Mouse (Mus musculus): ENCODE data around the gene Sept9. TPM values are rescaled to one million over a fixed set of nuclear protein-coding genes. Genes with fewer than 3 reads are reported as not detected.

Sept9 gene
- polyA plus RNA-seq, 1 experiment from 2014 or later = 123 TPM

DNA sequence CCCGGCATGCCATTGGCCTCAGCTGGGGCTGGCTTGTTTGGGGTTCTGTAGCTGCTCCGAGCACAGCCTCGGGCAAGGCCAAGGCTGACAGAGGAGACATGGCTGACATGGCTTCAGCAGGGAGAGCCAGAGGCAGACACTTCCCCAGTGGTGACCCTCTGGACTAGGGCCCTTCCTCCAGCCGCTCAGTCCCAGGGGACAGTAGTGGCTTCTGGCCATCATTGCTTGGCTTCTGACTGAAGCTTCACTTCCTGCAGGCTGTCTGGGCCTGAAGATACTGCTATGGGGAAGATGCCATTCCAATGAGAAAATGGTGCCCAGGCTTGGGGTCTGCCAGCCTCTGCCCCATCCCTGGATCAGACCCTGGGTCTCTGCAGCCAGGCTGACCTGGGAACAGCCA is 154.6 kb downstream of the Sept9 start:
- peaks cover 20% of the 10 kb centered on the region for H3K4me1 ChIP-seq (ENCODE audit: insufficient read depth, low read length)
- H3K9ac ChIP-seq (replicated peaks; ENCODE audit: low read length) = no peak overlapping the region
- no peak overlapping the region for H3K27ac ChIP-seq (ENCODE audit: low read length)
- 85% methylated on average over 4 of the region's 4 CpGs for WGBS
- no peak overlapping the region for H3K4me3 ChIP-seq (ENCODE audit: low read length)
- H3K4me2 ChIP-seq (replicated peaks; ENCODE audit: low read depth, low read length) = no peak overlapping the region
- no peaks in the 10 kb centered on the region for H3K9me3 ChIP-seq (ENCODE audit: low read length)
- H3K27me3 ChIP-seq (ENCODE audit: insufficient read depth, low read length) = no peaks in the 10 kb centered on the region
- peaks cover 63% of the 10 kb centered on the region for H3K36me3 ChIP-seq (ENCODE audit: insufficient read depth, low read length)
- ATAC-seq (ENCODE audit: low FRiP score, low TSS enrichment) = no peak

DNA sequence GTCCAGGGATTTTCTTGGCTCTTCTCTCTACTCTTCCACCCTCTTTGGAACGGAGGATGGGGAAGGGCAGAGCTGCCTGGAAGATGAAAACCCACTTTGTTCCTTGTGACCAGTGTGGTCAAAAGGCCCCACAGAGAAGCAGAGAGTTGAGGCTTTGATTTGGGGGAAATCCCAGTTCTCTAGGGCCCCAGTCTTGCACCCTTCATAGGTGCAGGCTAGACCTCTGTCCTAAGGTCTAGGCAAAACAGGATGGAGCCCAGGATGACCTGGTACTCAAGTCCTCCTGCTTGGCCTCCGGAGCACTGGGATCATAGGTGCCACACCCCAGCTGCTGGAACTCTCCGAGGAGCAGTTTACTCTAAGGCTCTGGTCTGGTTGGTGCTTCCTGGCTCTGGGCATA is 157.5 kb downstream of the Sept9 start:
- WGBS = 75% methylated on average over 3 of the region's 3 CpGs
- Histone ChIP-seq H3K9ac (replicated peaks; ENCODE audit: low read length) (no peak overlapping the region), H3K4me2 (replicated peaks; ENCODE audit: low read depth, low read length) (no peak overlapping the region), H3K27ac (ENCODE audit: low read length) (no peak overlapping the region), H3K27me3 (ENCODE audit: insufficient read depth, low read length) (no peaks in the 10 kb centered on the region), H3K4me3 (ENCODE audit: low read length) (no peak overlapping the region), H3K4me1 (ENCODE audit: insufficient read depth, low read length) (no peaks in the 10 kb centered on the region), H3K9me3 (ENCODE audit: low read length) (no peaks in the 10 kb centered on the region), H3K36me3 (ENCODE audit: insufficient read depth, low read length) (peaks cover 77% of the 10 kb centered on the region)
- no peak for ATAC-seq (ENCODE audit: low FRiP score, low TSS enrichment)

DNA sequence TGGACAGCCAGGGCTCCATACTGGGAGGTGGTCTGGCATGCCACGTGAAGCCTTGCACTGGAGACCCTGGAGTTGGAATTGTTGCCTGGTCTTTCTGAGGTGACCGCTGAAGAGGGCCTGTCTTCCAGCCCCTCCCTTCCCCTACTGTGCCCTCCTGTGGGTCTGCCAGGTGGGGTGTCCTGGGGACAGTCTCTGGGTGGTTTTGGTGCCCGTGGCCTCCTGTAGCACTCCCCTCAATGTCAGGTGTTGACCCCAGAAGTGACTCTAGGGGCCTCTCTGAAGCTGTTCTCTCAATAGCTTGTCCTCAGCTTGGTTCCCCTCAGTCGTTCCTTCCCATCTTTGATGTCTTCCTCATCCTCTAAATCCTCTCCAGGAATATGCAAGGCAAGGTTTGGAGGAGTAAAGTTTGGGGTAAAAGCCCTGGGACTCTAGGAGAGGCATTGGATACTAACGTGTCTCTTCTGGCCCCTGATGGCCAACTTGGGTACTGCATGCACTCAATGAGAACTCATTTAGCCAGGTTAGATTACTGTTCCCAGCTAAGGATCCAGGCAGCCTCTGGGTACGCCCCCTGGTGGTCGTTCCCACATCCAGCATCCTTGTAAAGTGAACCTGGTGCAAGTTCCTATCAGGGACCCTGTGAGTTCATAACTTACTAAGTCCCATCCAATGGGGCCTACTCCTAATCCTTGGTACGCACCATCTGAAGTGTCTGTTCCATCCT is 158.6 kb downstream of the Sept9 start:
- Histone ChIP-seq H3K4me1 (ENCODE audit: insufficient read depth, low read length) (no peaks in the 10 kb centered on the region), H3K4me3 (ENCODE audit: low read length) (no peak overlapping the region), H3K27ac (ENCODE audit: low read length) (no peak overlapping the region), H3K4me2 (replicated peaks; ENCODE audit: low read depth, low read length) (no peak overlapping the region), H3K9ac (replicated peaks; ENCODE audit: low read length) (no peak overlapping the region), H3K27me3 (ENCODE audit: insufficient read depth, low read length) (no peaks in the 10 kb centered on the region), H3K9me3 (ENCODE audit: low read length) (no peaks in the 10 kb centered on the region), H3K36me3 (ENCODE audit: insufficient read depth, low read length) (peaks cover 73% of the 10 kb centered on the region)
- WGBS = 39% methylated on average over 8 of the region's 8 CpGs
- ATAC-seq (ENCODE audit: low FRiP score, low TSS enrichment) = peak; percentile 49

DNA sequence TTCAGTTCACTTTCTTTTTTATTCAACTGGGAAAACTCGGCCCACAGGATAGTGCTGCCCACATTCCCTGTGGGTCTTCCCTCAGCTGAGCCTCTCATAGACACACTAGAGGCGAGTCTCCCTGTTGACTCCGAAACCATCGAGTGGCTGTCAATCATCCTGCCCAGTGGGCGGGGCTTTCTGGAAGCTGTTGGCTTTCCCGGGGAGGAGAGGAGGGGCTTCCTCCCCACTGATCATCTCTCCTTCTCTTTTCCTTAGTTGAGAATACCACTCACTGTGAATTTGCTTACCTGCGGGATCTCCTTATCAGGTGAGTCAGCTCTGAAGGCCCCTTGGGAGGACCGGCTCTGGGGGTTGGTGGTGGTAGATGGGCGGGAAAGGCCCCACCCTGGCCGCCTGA is 159.7 kb downstream of the Sept9 start:
- ATAC-seq (ENCODE audit: low FRiP score, low TSS enrichment) = no peak
- Histone ChIP-seq H3K4me2 (replicated peaks; ENCODE audit: low read depth, low read length) (no peak overlapping the region), H3K4me1 (ENCODE audit: insufficient read depth, low read length) (no peaks in the 10 kb centered on the region), H3K27ac (ENCODE audit: low read length) (no peak overlapping the region), H3K27me3 (ENCODE audit: insufficient read depth, low read length) (no peaks in the 10 kb centered on the region), H3K36me3 (ENCODE audit: insufficient read depth, low read length) (peaks cover 65% of the 10 kb centered on the region), H3K4me3 (ENCODE audit: low read length) (no peak overlapping the region), H3K9ac (replicated peaks; ENCODE audit: low read length) (no peak overlapping the region), H3K9me3 (ENCODE audit: low read length) (no peaks in the 10 kb centered on the region)
- 88% methylated on average over 10 of the region's 10 CpGs for WGBS

DNA sequence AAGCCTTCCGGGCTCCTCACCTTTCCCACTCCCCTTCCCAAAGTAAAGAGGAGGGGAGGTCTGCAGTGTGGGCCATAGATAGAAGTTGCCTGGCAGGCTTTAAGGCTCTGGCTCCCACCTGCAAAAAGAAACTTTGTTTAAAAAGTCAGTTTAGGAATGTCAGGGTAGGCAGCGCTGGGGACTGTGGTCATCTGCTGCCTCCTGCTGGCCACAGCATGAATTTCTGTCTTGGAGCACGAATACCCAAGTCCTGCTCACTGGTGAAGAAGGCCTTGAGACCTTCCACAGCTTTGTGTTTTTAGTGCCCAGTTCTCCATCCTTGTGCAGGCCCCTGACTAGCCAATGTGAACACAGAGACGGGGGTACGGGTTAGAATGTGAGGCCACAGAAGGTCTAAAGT is 160.4 kb downstream of the Sept9 start:
- H3K9ac ChIP-seq (replicated peaks; ENCODE audit: low read length) = no peak overlapping the region
- no peaks in the 10 kb centered on the region for H3K4me1 ChIP-seq (ENCODE audit: insufficient read depth, low read length)
- 80% methylated on average over 5 of the region's 5 CpGs for WGBS
- H3K9me3 ChIP-seq (ENCODE audit: low read length) = no peaks in the 10 kb centered on the region
- H3K4me2 ChIP-seq (replicated peaks; ENCODE audit: low read depth, low read length) = no peak overlapping the region
- no peaks in the 10 kb centered on the region for H3K27me3 ChIP-seq (ENCODE audit: insufficient read depth, low read length)
- H3K4me3 ChIP-seq (ENCODE audit: low read length) = no peak overlapping the region
- H3K27ac ChIP-seq (ENCODE audit: low read length) = no peak overlapping the region
- H3K36me3 ChIP-seq (ENCODE audit: insufficient read depth, low read length) = peaks cover 58% of the 10 kb centered on the region
- ATAC-seq (ENCODE audit: low FRiP score, low TSS enrichment) = no peak

DNA sequence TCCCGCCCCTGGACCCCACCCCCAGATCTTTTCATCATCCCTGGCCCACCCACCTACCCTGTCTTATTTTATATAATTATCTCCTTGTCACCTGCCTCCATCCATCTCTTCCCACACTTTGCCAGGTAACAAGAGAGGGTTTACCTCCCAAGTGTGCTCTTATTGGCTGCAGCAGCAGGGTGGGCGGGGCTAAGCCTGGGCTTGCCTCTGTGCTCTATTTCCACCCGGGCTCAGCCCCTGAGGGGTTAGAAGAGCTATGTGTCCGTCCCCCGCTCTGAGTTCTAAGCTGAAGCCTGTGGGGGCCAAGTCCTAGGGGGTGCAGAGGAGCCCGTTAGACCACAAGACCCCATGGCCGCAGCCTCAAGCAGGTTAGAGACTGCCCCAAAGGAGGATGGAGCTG is 161.1 kb downstream of the Sept9 start:
- Histone ChIP-seq H3K27me3 (ENCODE audit: insufficient read depth, low read length) (no peaks in the 10 kb centered on the region), H3K4me3 (ENCODE audit: low read length) (no peak overlapping the region), H3K9me3 (ENCODE audit: low read length) (no peaks in the 10 kb centered on the region), H3K36me3 (ENCODE audit: insufficient read depth, low read length) (peaks cover 51% of the 10 kb centered on the region), H3K27ac (ENCODE audit: low read length) (no peak overlapping the region), H3K9ac (replicated peaks; ENCODE audit: low read length) (no peak overlapping the region), H3K4me1 (ENCODE audit: insufficient read depth, low read length) (no peaks in the 10 kb centered on the region), H3K4me2 (replicated peaks; ENCODE audit: low read depth, low read length) (no peak overlapping the region)
- 84% methylated on average over 7 of the region's 7 CpGs for WGBS
- ATAC-seq (ENCODE audit: low FRiP score, low TSS enrichment) = no peak

DNA sequence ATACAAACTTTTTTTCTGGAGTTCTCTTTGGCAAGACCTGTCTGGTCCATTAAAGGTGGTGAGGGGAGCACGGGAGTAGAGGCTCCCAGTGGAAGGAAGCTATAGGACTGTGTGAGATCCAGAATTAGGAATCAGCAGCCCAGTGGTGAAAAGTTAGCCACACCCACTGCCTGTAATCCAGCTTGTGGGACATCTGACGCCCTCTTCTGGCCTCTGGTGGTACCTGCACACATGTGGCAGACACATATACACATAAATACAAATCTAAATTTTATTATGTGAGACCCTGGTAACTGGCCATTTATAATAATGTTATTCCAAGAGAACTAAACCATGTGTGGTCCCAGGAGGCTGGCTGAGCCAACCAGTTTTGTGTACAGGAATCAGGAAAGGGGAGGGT is 162.8 kb downstream of the Sept9 start:
- ATAC-seq (ENCODE audit: low FRiP score, low TSS enrichment) = no peak
- H3K9ac ChIP-seq (replicated peaks; ENCODE audit: low read length) = no peak overlapping the region
- no peak overlapping the region for H3K4me3 ChIP-seq (ENCODE audit: low read length)
- no peaks in the 10 kb centered on the region for H3K9me3 ChIP-seq (ENCODE audit: low read length)
- no peak overlapping the region for H3K4me2 ChIP-seq (replicated peaks; ENCODE audit: low read depth, low read length)
- H3K36me3 ChIP-seq (ENCODE audit: insufficient read depth, low read length) = peaks cover 35% of the 10 kb centered on the region
- WGBS = 90% methylated on average over 2 of the region's 2 CpGs
- no peaks in the 10 kb centered on the region for H3K27me3 ChIP-seq (ENCODE audit: insufficient read depth, low read length)
- H3K4me1 ChIP-seq (ENCODE audit: insufficient read depth, low read length) = no peaks in the 10 kb centered on the region
- no peak overlapping the region for H3K27ac ChIP-seq (ENCODE audit: low read length)

DNA sequence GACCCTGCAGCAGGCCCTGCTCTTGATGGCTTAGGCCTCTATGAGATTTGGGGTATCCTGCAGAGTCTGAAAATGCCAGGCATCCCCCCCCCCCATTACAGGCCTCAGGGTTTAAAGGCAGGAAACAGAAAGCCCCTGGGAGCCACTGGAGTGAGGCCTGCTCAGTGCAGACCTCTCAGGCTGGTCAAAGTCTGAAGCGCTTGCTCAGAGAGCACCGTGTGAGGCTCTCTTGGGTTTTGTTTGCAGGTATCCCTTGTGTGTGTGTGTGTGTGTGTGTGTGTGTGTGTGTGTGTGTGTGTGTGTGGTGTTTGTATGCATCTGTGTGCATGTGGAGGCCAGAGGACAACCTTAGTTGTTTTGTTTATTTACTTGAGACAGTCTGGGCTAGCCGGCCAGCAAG is 164.5 kb downstream of the Sept9 start:
- no peak overlapping the region for H3K4me2 ChIP-seq (replicated peaks; ENCODE audit: low read depth, low read length)
- H3K9ac ChIP-seq (replicated peaks; ENCODE audit: low read length) = no peak overlapping the region
- peaks cover 29% of the 10 kb centered on the region for H3K36me3 ChIP-seq (ENCODE audit: insufficient read depth, low read length)
- ATAC-seq (ENCODE audit: low FRiP score, low TSS enrichment) = peak; percentile 41; the same call in 1 of the 2 replicates
- H3K4me1 ChIP-seq (ENCODE audit: insufficient read depth, low read length) = no peaks in the 10 kb centered on the region
- H3K27me3 ChIP-seq (ENCODE audit: insufficient read depth, low read length) = no peaks in the 10 kb centered on the region
- no peaks in the 10 kb centered on the region for H3K9me3 ChIP-seq (ENCODE audit: low read length)
- no peak overlapping the region for H3K27ac ChIP-seq (ENCODE audit: low read length)
- 65% methylated on average over 3 of the region's 3 CpGs for WGBS
- no peak overlapping the region for H3K4me3 ChIP-seq (ENCODE audit: low read length)

DNA sequence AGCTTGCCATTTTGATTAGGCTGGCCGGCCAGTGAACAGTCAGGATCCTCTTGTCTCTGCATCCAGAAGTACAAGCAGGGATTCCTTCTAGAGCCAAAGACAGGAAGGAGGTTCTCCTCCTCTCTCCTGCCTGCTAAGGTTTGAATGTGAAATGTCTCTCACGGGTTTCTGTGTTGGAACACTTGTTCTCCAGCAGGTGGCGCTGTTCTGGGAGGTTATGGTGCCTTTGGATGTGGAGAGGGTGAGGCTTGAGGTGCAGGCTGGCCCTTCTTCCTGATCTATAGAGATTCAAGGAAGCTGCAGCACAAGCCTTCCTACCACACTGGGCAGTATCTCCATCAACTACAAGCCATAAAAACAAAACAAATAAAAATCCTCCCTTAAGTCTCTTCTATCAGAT is 167.0 kb downstream of the Sept9 start:
- WGBS = 28% methylated on average over 3 of the region's 3 CpGs
- Histone ChIP-seq H3K27me3 (ENCODE audit: insufficient read depth, low read length) (no peaks in the 10 kb centered on the region), H3K9me3 (ENCODE audit: low read length) (no peaks in the 10 kb centered on the region), H3K4me2 (replicated peaks; ENCODE audit: low read depth, low read length) (no peak overlapping the region), H3K36me3 (ENCODE audit: insufficient read depth, low read length) (peaks cover 13% of the 10 kb centered on the region), H3K9ac (replicated peaks; ENCODE audit: low read length) (no peak overlapping the region), H3K27ac (ENCODE audit: low read length) (no peak overlapping the region), H3K4me1 (ENCODE audit: insufficient read depth, low read length) (peaks cover 8% of the 10 kb centered on the region; the same call in 1 of the 2 replicates), H3K4me3 (ENCODE audit: low read length) (no peak overlapping the region)
- ATAC-seq (ENCODE audit: low FRiP score, low TSS enrichment) = no peak

DNA sequence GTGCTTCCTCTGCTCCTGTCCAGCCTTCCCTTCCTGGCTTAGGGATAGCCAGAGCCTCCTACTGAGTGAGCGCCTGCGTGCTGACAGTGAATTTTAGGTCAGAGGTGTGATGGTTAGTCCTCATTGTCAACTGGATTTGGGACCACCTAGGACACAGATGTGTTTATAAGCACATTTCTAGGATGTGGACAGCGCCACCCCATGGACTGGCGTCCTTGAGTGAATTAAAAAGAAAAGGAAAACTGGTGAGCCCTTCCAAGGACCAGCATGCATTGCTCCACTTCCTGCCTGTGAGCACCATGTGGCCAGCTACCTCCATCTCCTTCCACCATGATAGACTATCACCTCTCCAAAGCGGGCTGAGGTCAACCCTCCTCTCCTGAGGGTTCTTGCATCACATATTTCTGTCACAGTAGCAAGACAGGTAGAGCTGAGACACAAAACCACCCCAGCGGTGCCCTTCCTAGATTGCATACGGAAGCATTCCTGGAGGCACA is 167.4 kb downstream of the Sept9 start:
- Histone ChIP-seq H3K9ac (replicated peaks; ENCODE audit: low read length) (no peak overlapping the region), H3K4me3 (ENCODE audit: low read length) (no peak overlapping the region), H3K27ac (ENCODE audit: low read length) (no peak overlapping the region), H3K9me3 (ENCODE audit: low read length) (no peaks in the 10 kb centered on the region), H3K4me2 (replicated peaks; ENCODE audit: low read depth, low read length) (no peak overlapping the region), H3K4me1 (ENCODE audit: insufficient read depth, low read length) (peaks cover 8% of the 10 kb centered on the region; the same call in 1 of the 2 replicates), H3K27me3 (ENCODE audit: insufficient read depth, low read length) (no peaks in the 10 kb centered on the region), H3K36me3 (ENCODE audit: insufficient read depth, low read length) (peaks cover 8% of the 10 kb centered on the region)
- ATAC-seq (ENCODE audit: low FRiP score, low TSS enrichment) = no peak
- WGBS = 83% methylated on average over 7 of the region's 7 CpGs

All from kidney, embryonic 16.5 days (tissue).